Comparison of ENCODE assay signal across 7 mouse cellular contexts in the genomic region with DNA sequence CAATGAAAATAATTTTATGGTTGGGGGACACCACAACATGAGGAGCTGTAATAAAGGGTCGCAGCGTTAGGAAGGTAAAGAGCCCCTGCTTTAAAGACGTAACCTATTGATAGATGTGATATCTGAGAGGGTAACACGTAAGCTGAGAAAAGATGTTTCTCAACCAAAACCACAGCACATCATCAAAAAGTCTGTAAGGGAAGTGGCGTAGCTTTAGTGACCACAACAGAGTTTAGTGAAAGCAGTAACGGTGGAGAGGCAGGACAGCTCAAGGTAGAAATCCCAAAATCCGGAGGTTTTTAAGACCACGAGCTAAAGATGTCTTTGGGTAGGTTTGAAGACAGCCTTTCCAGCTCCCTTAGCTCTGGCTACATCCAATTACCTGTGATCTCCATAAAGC. TPM values are rescaled to one million over a fixed set of nuclear protein-coding genes. Genes with fewer than 3 reads are reported as not detected.
DNase-seq lines count a peak whose midpoint lies in the region; ATAC-seq and TF ChIP-seq lines count a peak whose summit lies in the region.

No protein-coding gene starts in this region.

- no peak for TF ChIP-seq CTCF in olfactory bulb, adult 2 months (IDR thresholded peaks at IDR 0.05; ENCODE audit: insufficient read depth, low read depth, low read length)

- H3K27me3 ChIP-seq in kidney, embryonic 16.5 days (ENCODE audit: insufficient read depth, low read length) = no peaks in the 10 kb centered on the region
- no peaks in the 10 kb centered on the region for H3K27me3 ChIP-seq in intestine, embryonic 16.5 days (replicated peaks; ENCODE audit: control insufficient read depth, insufficient read depth, low read length)

- 87% methylated on average over 8 of the region's 8 CpGs for WGBS in kidney, embryonic 16.5 days
- 92% methylated on average over 8 of the region's 8 CpGs for WGBS in intestine, embryonic 16.5 days
- WGBS in olfactory bulb, adult 2 months = 96% methylated on average over 8 of the region's 8 CpGs

- no peak overlapping the region for H3K4me3 ChIP-seq in kidney, embryonic 16.5 days (ENCODE audit: low read length)
- H3K4me3 ChIP-seq in brown adipose tissue, adult 24 weeks (ENCODE audit: insufficient read depth, low read depth, low read length) = peak overlapping the region; percentile 63; the same call in 1 of the 2 replicates
- H3K4me3 ChIP-seq in intestine, embryonic 16.5 days (ENCODE audit: low read length) = no peak overlapping the region
- H3K4me3 ChIP-seq in olfactory bulb, adult 2 months (ENCODE audit: insufficient read depth, low read depth, low read length) = no peak overlapping the region

- peaks cover 29% of the 10 kb centered on the region for H3K4me1 ChIP-seq in kidney, embryonic 16.5 days (ENCODE audit: insufficient read depth, low read length)
- peaks cover 9% of the 10 kb centered on the region for H3K4me1 ChIP-seq in brown adipose tissue, adult 24 weeks (ENCODE audit: control insufficient read depth, insufficient read depth, insufficient read length, low read length)
- peaks cover 16% of the 10 kb centered on the region for H3K4me1 ChIP-seq in intestine, embryonic 16.5 days (ENCODE audit: control insufficient read depth, insufficient read depth, low read length)
- peaks cover 4% of the 10 kb centered on the region for H3K4me1 ChIP-seq in olfactory bulb, adult 2 months (ENCODE audit: control insufficient read depth, insufficient read depth, low read length)

- H3K27ac ChIP-seq in kidney, embryonic 16.5 days (ENCODE audit: low read length) = peak overlapping the region; percentile 99
- peak overlapping the region; percentile 100 for H3K27ac ChIP-seq in brown adipose tissue, adult 24 weeks (replicated peaks; ENCODE audit: low read depth, low read length)
- peak overlapping the region; percentile 99 for H3K27ac ChIP-seq in intestine, embryonic 16.5 days (ENCODE audit: low read length)
- peak overlapping the region; percentile 38; the same call in 1 of the 2 replicates for H3K27ac ChIP-seq in olfactory bulb, adult 2 months (ENCODE audit: insufficient read depth, low read depth, low read length)

- no peak for TF ChIP-seq POLR2A in olfactory bulb, adult 2 months (IDR thresholded peaks at IDR 0.05; ENCODE audit: insufficient read depth, low read depth, low read length)

- H3K9me3 ChIP-seq in kidney, embryonic 16.5 days (ENCODE audit: low read length) = no peaks in the 10 kb centered on the region
- no peaks in the 10 kb centered on the region for H3K9me3 ChIP-seq in intestine, embryonic 16.5 days (ENCODE audit: control insufficient read depth, low read length)

- H3K9ac ChIP-seq in kidney, embryonic 16.5 days (replicated peaks; ENCODE audit: low read length) = peak overlapping the region; percentile 45; the same call in 1 of the 2 replicates
- H3K9ac ChIP-seq in intestine, embryonic 16.5 days (ENCODE audit: low read depth, low read length) = no peak overlapping the region

- intact Hi-C loops in left cerebral cortex, postnatal 14 days (cut with DNase I) = no loop called here

- DNase-seq in kidney, postnatal 25 days = no peak
- DNase-seq in left cerebral cortex, postnatal 14 days (ENCODE audit: low spot score in 2 of 2) = no peak
- DNase-seq in right cerebral cortex, adult 2 months (ENCODE audit: low spot score in 2 of 2) = no peak

- no peak overlapping the region for H3K4me2 ChIP-seq in kidney, embryonic 16.5 days (replicated peaks; ENCODE audit: low read depth, low read length)
- no peak overlapping the region for H3K4me2 ChIP-seq in intestine, embryonic 16.5 days (ENCODE audit: low read depth, low read length)

- peaks cover 4% of the 10 kb centered on the region for H3K36me3 ChIP-seq in kidney, embryonic 16.5 days (ENCODE audit: insufficient read depth, low read length)
- H3K36me3 ChIP-seq in intestine, embryonic 16.5 days (ENCODE audit: control insufficient read depth, insufficient read depth, low read length) = no peaks in the 10 kb centered on the region

- no peak for ATAC-seq in kidney, embryonic 16.5 days (ENCODE audit: low FRiP score, low TSS enrichment)
- ATAC-seq in intestine, embryonic 16.5 days = no peak

RNA-seq across cellular contexts. Expression of a gene that starts 1.0 kb away (rescaled TPM):
- polyA plus RNA-seq in kidney, embryonic 16.5 days (2015; fragmentation: Nextera tagmentation; extraction: Ambion mirVana) = 469 and 481 TPM in 2 replicates
- 160 and 462 TPM in 2 replicates for polyA plus RNA-seq in brown adipose tissue, adult 24 weeks (2012; ENCODE audit: insufficient read depth, insufficient read length, missing spikeins)
- 295 and 316 TPM in 2 replicates for polyA plus RNA-seq in intestine, embryonic 16.5 days (2015; fragmentation: Nextera tagmentation; extraction: Ambion mirVana)
- 375 TPM in 1 of 2 replicates, not detected in the other for polyA plus RNA-seq in olfactory bulb, adult 2 months (2012; ENCODE audit: insufficient read depth, insufficient read length, low replicate concordance, missing spikeins)
- 100 to 1,000 TPM; 314 to 324 TPM for total RNA-seq in left cerebral cortex, postnatal 14 days (2021)

RNA-seq across cellular contexts. Expression of a gene that starts 17.9 kb away (rescaled TPM):
- 28.5 and 30.2 TPM in 2 replicates for polyA plus RNA-seq in kidney, embryonic 16.5 days (2015; fragmentation: Nextera tagmentation; extraction: Ambion mirVana)
- 22.9 and 23.2 TPM in 2 replicates for polyA plus RNA-seq in brown adipose tissue, adult 24 weeks (2012; ENCODE audit: insufficient read depth, insufficient read length, missing spikeins)
- polyA plus RNA-seq in intestine, embryonic 16.5 days (2015; fragmentation: Nextera tagmentation; extraction: Ambion mirVana) = 21.7 and 22.3 TPM in 2 replicates
- not detected in 2 replicates for polyA plus RNA-seq in olfactory bulb, adult 2 months (2012; ENCODE audit: insufficient read depth, insufficient read length, low replicate concordance, missing spikeins)
- total RNA-seq in left cerebral cortex, postnatal 14 days (2021) = 10 to 100 TPM; 26.1 to 27.6 TPM

RNA-seq across cellular contexts. Expression of a gene that starts 36.8 kb away (rescaled TPM):
- 170 and 176 TPM in 2 replicates for polyA plus RNA-seq in kidney, embryonic 16.5 days (2015; fragmentation: Nextera tagmentation; extraction: Ambion mirVana)
- 35.8 and 42.9 TPM in 2 replicates for polyA plus RNA-seq in brown adipose tissue, adult 24 weeks (2012; ENCODE audit: insufficient read depth, insufficient read length, missing spikeins)
- polyA plus RNA-seq in intestine, embryonic 16.5 days (2015; fragmentation: Nextera tagmentation; extraction: Ambion mirVana) = 136 and 145 TPM in 2 replicates
- not detected in 2 replicates for polyA plus RNA-seq in olfactory bulb, adult 2 months (2012; ENCODE audit: insufficient read depth, insufficient read length, low replicate concordance, missing spikeins)
- 10 to 100 TPM; 41.8 to 43.5 TPM for total RNA-seq in left cerebral cortex, postnatal 14 days (2021)

Comparison
In these comparisons a context has a peak if more than half of its experiments do, and no peak if none do; other contexts are left out.
1. H3K27ac ChIP-seq: peak in every context shown above with its lines; median percentile 100 in brown adipose tissue, adult 24 weeks; 99 in kidney, embryonic 16.5 days; 99 in intestine, embryonic 16.5 days; 38 in olfactory bulb, adult 2 months.
2. RNA of a gene that starts 36.8 kb away (polyA plus RNA-seq): 170 to 176 TPM in kidney, embryonic 16.5 days, 136 to 145 TPM in intestine, embryonic 16.5 days and 35.8 to 42.9 TPM in brown adipose tissue, adult 24 weeks; not detected in olfactory bulb, adult 2 months; every median in the first group is over 10 times any median in the second.